Comparison of ENCODE assay signal across 8 mouse cellular contexts in the genomic region with DNA sequence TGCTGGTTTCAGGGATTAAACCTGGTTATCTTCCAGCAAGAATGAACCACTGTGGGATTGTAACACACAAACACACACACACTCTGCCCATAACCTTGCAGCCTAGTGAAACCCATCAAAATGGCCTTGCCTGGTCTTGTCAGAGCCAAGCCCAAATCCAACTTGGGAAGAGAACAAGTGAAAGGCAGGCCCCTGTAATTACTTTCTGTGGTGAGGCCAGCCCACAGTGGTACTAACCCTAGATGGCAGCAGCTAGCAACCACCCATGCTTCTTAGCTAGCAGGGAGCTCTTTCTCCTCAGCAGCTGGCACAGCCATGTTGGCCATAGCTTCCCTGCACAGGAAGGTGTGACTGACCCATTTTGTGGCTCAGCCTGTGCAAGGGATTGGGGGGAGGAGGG. TPM values are rescaled to one million over a fixed set of nuclear protein-coding genes. Genes with fewer than 3 reads are reported as not detected.
DNase-seq lines count a peak whose midpoint lies in the region; ATAC-seq and TF ChIP-seq lines count a peak whose summit lies in the region.

No protein-coding gene starts in this region.

- H3K4me3 ChIP-seq in kidney, adult 2 months (ENCODE audit: insufficient read depth, low read depth, low read length), result no peak overlapping the region
- peak overlapping the region; percentile 98 for H3K4me3 ChIP-seq in E14TG2a.4 (replicated peaks; ENCODE audit: low read length)
- peak overlapping the region; percentile 67; the same call in 1 of the 2 replicates for H3K4me3 ChIP-seq in embryonic facial prominence, embryonic 10.5 days
- no peak overlapping the region for H3K4me3 ChIP-seq in hindbrain, embryonic 13.5 days
- H3K4me3 ChIP-seq in midbrain, embryonic 12.5 days, result no peak overlapping the region

- peaks cover 18% of the 10 kb centered on the region for H3K4me1 ChIP-seq in kidney, adult 2 months (ENCODE audit: control insufficient read depth, insufficient read depth, low read length)
- H3K4me1 ChIP-seq in E14TG2a.4 (replicated peaks; ENCODE audit: low read depth, low read length), result peaks cover 53% of the 10 kb centered on the region
- peaks cover 46% of the 10 kb centered on the region for H3K4me1 ChIP-seq in embryonic facial prominence, embryonic 10.5 days
- peaks cover 34% of the 10 kb centered on the region for H3K4me1 ChIP-seq in hindbrain, embryonic 13.5 days (replicated peaks)
- peaks cover 17% of the 10 kb centered on the region for H3K4me1 ChIP-seq in midbrain, embryonic 12.5 days

- H3K36me3 ChIP-seq in kidney, adult 2 months (ENCODE audit: control insufficient read depth, insufficient read depth, low read length), result peaks cover 2% of the 10 kb centered on the region; the same call in 1 of the 2 replicates
- H3K36me3 ChIP-seq in E14TG2a.4 (ENCODE audit: insufficient read depth, low read length), result peaks cover 41% of the 10 kb centered on the region
- peaks cover 72% of the 10 kb centered on the region for H3K36me3 ChIP-seq in embryonic facial prominence, embryonic 10.5 days (replicated peaks)
- H3K36me3 ChIP-seq in hindbrain, embryonic 13.5 days, result peaks cover 57% of the 10 kb centered on the region
- H3K36me3 ChIP-seq in midbrain, embryonic 12.5 days, result peaks cover 59% of the 10 kb centered on the region

- H3K9me3 ChIP-seq in E14TG2a.4 (ENCODE audit: low read length), result no peaks in the 10 kb centered on the region
- H3K9me3 ChIP-seq in embryonic facial prominence, embryonic 10.5 days, result no peaks in the 10 kb centered on the region
- no peaks in the 10 kb centered on the region for H3K9me3 ChIP-seq in hindbrain, embryonic 13.5 days
- H3K9me3 ChIP-seq in midbrain, embryonic 12.5 days, result no peaks in the 10 kb centered on the region

- no peaks in the 10 kb centered on the region for H3K27me3 ChIP-seq in kidney, adult 2 months (replicated peaks; ENCODE audit: control insufficient read depth, insufficient read depth, low read length)
- H3K27me3 ChIP-seq in E14TG2a.4 (ENCODE audit: insufficient read depth, low read length), result no peaks in the 10 kb centered on the region
- no peaks in the 10 kb centered on the region for H3K27me3 ChIP-seq in embryonic facial prominence, embryonic 10.5 days (replicated peaks; ENCODE audit: low read depth, poor library complexity, severe bottlenecking)
- no peaks in the 10 kb centered on the region for H3K27me3 ChIP-seq in hindbrain, embryonic 13.5 days
- H3K27me3 ChIP-seq in midbrain, embryonic 12.5 days, result no peaks in the 10 kb centered on the region

- peak overlapping the region; percentile 96 for H3K4me2 ChIP-seq in hindbrain, embryonic 13.5 days
- H3K4me2 ChIP-seq in midbrain, embryonic 12.5 days (replicated peaks), result peak overlapping the region; percentile 92; the same call in 1 of the 2 replicates

- DNase-seq in kidney, adult 2 months, result peak; percentile 22
- DNase-seq in kidney, postnatal 14 days, result no peak
- peak; percentile 31 for DNase-seq in embryonic facial prominence, embryonic 10.5 days (ENCODE audit: low spot score)
- no peak for DNase-seq in ovary, postnatal 14 days (ENCODE audit: low spot score)
- DNase-seq in spleen, postnatal 14 days (ENCODE audit: low spot score in 2 of 2), result no peak

- ATAC-seq in hindbrain, embryonic 13.5 days (ENCODE audit: low FRiP score), result no peak
- no peak for ATAC-seq in midbrain, embryonic 12.5 days (ENCODE audit: low FRiP score, low read depth)

- no peak for TF ChIP-seq POLR2A in kidney, adult 2 months (IDR thresholded peaks at IDR 0.05; ENCODE audit: low read depth, low read length)

- peak; percentile 35; the same call in 1 of the 2 replicates for TF ChIP-seq CTCF in kidney, adult 2 months (conservative IDR thresholded peaks at IDR 0.05; ENCODE audit: insufficient read depth, insufficient read length, low read depth, low read length)
- no peak for TF ChIP-seq CTCF in E14TG2a.4 (conservative IDR thresholded peaks at IDR 0.05; ENCODE audit: low read length)

- peak overlapping the region; percentile 70 for H3K27ac ChIP-seq in kidney, adult 2 months (ENCODE audit: insufficient read depth, low read depth, low read length)
- H3K27ac ChIP-seq in embryonic facial prominence, embryonic 10.5 days (replicated peaks), result no peak overlapping the region
- H3K27ac ChIP-seq in hindbrain, embryonic 13.5 days, result peak overlapping the region; percentile 98
- peak overlapping the region; percentile 92 for H3K27ac ChIP-seq in midbrain, embryonic 12.5 days (replicated peaks)

- no peak overlapping the region for H3K9ac ChIP-seq in hindbrain, embryonic 13.5 days
- no peak overlapping the region for H3K9ac ChIP-seq in midbrain, embryonic 12.5 days (replicated peaks)

RNA-seq across cellular contexts. Expression of a gene that starts 1.2 kb away (rescaled TPM):
- 0.74 and 1.6 TPM in 2 replicates for polyA plus RNA-seq in kidney, adult 2 months (2012; rRNA removed)
- polyA plus RNA-seq in embryonic facial prominence, embryonic 10.5 days (2016; fragmentation: Nextera tagmentation; extraction: Ambion mirVana), result 1.3 and 1.4 TPM in 2 replicates
- polyA plus RNA-seq in hindbrain, embryonic 13.5 days (2015; fragmentation: Nextera tagmentation; extraction: Ambion mirVana), result 2.0 and 2.2 TPM in 2 replicates
- 2.0 and 2.5 TPM in 2 replicates for polyA plus RNA-seq in midbrain, embryonic 12.5 days (2016; fragmentation: Nextera tagmentation; extraction: Ambion mirVana)

Comparison
In these comparisons a context has a peak if more than half of its experiments do, and no peak if none do; other contexts are left out.
1. DNase-seq: peak in kidney, adult 2 months (single experiment) and embryonic facial prominence, embryonic 10.5 days (single experiment); none in kidney, postnatal 14 days (single experiment), ovary, postnatal 14 days (single experiment) and spleen, postnatal 14 days (0 of 2).
2. H3K4me3 ChIP-seq: peak in E14TG2a.4 (single experiment) and embryonic facial prominence, embryonic 10.5 days (single experiment); none in kidney, adult 2 months (single experiment), hindbrain, embryonic 13.5 days (single experiment) and midbrain, embryonic 12.5 days (single experiment).